Mouse (Mus musculus): ENCODE measurements around the gene Cabin1.
A peak's percentile ranks its signal among the peaks of the same experiment; 100 is the strongest.
"Not testable (repeated sequence)": the region's sequence is repeated elsewhere in the genome, so short reads cannot be mapped to it uniquely, and the experiment has no call there.

Cabin1 gene

DNA sequence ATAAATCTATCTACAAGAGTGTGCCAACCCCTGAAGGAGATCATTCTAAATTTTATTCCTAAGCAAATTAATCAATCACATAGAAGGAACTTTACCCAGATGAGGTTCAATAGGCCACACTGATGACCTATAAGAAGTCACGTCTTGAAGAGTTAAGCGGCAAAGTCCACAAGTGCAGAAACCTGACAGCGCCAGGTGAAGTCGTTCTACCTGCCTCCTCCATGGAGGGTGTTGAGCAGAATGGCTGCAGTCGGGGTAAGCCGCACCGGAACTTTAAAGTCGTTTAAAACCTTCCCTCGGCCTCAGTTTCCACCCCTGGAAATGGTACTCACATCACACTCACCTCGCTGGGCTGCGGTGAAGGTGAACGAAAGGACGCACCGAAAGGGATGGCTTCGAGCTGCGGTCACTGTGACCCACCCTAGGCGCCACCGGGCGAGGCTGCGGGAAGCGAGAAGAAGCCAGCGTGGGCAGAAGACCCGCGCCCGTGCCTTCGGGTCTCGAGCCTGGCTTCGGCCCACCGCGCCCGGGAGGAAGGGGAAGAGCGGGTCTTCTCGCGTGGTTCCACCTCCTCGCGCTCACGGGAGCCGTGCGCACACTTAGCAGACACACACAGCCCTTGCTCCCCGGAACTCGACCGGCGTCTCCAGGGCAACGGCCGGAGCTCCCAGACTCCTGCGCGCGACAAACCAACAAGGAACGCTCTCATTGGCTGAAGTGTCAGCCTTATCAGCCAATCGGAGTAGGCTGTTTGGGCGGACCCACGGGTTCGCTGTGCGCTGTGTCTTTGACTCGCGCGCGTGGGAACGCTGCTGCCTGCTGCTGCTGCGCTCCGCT lies at the start of gene Cabin1:
Gene Cabin1, minus strand, starts transcription at position 660 of the 837 bp plus-strand sequence.
- DNase-seq: peak; percentile 98

DNA sequence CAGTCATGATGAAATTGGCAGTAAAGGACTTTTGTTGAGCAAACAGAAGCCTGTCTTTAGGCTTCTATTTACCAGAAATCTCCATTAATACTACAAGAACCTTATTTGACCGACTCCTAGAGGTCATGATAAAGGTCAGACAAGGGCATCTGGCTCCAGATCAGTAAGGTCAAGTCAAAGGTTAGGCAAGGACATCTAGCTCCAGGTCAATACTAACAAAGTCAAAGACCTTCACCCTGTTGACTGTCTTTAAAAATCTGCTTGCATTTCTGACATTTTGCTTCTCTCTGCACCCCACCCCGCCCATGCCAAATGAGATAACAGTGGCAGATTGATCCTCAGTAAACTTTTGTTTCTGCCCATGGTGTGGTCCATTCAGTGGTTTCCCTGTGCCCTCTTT lies 40.1 kb upstream of the Cabin1 start:
- DNase-seq: no peak

DNA sequence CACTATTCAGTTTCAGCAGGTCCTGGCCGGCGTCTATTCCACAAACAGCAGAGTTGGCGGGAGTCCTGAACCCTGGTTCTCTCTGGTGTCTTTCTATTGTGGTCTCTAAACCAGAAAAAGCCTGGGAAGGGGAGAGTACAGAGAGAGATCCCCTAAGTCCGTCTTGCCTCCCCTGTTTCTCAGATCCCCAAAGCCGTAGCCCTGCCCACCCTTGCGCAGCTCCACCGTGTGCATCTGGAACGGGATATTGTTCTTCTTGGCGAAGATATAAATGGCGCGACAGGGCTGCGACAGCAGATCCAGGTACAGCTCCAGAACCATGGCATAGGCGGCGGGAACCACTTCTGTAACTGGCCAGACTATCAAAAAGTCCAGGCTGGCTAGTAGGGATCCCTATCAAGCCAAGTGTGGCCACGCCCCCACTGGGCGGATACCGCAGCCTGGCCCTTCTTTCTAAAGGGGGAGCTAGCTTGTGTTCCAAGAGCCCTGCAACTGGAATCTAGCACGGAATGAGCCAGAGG lies 34.1 kb upstream of the Cabin1 start, which contains the start of gene Gstt1:
Gene Gstt1, minus strand, starts transcription at position 409 of the 521 bp plus-strand sequence.
- peak; percentile 82 to 87 for DNase-seq

DNA sequence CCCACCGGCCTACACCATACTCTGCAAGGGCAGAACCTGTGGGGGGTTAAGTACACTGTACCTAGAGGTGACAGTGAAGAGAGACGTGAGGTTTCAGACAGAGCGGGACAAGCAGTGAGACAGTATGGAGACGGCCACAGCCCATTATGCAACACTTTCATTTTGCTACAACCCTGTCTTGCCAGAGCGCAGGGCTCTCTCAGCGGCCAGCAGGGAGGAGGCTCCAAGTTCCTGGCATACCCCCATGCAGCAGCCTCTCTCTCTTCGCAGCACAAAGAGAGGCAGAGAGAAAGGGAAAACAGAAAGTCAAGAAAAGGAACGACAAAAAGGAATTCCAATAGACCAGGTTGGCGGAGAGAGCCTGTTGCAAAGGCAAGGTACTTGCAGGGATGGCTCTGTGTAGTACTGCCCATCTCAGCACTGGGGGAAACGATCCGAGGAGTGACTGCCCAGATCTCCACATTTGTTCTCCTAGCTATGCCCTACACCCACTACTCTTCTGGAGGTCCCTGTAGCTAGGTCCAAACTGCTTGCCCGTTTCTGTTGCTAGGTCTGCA lies 33.6 kb upstream of the Cabin1 start:
- DNase-seq: peak; percentile 70 to 72

DNA sequence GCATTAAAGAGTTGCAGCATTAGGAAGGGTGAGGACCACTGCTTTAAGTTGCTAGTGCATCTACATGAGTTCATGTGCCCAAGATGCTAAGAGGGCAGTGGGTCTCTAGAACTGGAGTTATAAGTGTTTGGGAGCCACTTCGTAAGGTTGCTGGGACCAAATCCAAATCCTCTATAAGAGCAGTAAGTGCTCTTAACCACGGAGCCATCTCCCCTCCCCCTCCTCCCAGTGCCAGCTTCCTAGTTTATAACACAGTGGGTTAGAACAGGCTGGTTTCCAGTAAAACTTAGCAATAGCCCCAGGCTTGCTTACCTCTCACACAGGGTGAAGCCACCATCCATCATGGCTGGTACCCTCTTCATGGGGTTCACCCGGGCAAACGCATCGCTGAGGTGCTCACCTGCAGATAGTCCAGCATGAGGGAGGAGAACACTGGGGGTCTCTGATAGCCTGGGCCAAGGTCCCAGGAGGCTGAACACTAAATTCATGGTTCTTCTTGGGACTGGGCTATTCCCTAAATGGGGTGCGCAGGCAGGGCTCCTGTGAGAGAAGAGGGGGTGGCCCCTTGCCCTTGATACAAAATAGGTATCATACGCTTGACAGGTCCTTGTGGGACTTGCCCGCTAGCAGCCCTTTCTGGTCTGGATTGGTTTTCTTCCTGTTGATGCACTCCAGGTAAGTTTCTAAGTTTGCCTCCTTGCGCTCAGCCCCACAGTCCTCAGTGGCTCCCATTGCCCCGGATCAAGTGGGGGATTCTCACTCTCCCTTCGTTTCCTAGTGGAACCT lies 32.8 kb upstream of the Cabin1 start:
- DNase-seq: peak in 1 of 2 experiments; percentile 47

DNA sequence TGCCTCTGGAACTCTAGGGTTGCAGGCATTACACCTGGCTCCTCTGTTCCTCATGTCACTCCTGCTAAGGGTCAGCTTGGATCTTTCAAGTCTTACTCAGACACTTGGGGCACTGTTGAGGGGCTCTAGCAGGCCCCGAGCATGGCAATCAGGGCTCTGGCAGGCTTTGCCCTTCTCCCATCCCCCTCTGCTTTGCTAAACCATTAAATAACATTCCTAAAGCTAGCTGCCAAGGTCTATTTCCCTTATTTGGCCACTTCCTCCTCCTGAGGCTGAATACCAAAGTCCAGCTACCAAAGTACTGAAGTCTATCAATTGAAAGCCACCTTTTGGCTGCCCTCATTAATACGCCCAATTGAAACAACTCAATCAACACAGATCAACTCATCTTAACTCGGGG lies 30.7 kb upstream of the Cabin1 start:
- peak; percentile 67 to 88 for DNase-seq

DNA sequence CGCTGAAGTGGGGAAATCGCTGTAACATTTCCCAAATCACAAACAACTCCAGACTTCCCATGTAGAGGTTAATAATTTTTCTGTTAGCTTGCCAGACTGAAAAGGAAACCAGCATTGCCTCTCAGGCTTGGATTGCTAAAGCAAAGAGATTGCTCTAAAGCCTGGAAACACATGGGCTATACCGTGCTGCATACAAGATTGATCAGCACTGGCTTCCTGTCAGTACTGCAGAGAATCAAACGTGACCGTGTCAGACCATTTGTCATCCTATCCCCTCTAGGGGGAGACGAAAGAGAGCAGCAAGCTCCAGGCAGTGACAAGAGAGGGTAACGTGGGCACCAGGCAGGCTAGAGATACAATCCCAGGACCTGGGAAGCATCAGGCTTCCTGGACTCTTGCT lies 26.6 kb upstream of the Cabin1 start:
- DNase-seq: no peak

DNA sequence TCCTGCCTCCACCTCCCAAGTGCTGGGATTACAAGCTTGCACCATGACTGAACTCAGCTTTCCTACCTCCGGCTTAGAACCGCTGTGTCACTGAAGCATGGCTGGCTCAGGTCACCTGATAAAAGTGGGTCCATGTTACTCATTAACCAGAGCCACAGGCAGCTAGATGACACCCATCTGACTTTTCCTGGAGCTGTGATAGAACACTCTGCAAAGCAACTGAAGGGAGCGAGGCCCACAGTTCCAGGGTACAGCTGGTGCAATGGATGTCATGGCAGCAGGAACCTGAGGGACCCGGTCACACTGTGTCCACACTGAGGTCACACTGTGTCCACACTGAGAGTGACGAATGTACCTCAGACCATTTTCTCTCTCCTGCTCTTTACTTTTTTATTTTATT lies 25.7 kb upstream of the Cabin1 start:
- DNase-seq: peak; percentile 71 to 88

DNA sequence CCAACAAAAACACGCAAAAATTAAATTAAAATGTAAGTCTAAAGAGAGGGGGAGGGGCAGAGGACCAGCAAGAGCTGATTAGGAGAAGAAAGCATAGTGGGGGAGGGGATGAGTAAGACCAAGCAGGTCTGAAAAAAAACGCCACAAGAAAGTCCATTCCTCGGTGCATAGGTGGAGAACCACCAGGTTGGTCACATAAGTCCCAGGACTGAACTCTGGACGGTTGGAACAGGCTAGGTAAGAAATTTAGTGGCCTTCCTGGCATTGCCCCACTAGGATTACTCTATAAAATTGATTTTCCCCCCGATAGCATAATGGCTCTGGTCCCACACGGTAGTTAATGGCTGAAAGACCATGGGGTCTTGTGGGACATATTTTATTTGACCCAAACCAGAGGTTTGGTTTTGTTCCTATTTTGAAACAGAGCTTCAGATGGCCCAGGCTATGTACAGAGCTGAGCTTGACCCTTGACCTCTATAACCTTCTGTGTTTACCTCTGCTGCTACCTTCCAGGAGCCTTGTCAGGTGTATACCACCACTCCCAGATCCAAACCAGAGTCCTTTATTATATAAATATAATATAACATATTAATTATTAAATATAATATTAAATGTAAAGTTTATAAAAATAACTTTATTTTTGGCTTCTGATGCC lies 25.1 kb upstream of the Cabin1 start:
- DNase-seq: no peak

DNA sequence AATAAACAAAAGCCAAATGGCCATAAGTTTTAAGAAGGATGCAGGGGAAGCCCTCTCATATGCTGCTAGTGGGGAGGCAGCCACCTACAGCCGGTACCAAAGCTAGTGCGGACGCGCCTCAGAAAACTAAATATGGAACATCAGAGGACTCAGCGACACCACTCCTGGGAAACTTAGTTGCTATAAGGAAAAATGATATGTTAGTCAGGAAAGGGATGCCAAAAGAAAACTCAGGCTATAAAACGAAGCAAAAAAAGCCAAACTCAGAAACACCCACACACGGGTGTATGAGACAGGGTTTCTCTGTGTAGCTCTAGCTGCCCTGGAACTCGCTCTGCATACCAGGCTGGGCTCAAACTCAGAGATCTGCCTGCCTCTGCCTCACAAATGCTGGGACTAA lies 24.1 kb upstream of the Cabin1 start:
- no peak for DNase-seq

DNA sequence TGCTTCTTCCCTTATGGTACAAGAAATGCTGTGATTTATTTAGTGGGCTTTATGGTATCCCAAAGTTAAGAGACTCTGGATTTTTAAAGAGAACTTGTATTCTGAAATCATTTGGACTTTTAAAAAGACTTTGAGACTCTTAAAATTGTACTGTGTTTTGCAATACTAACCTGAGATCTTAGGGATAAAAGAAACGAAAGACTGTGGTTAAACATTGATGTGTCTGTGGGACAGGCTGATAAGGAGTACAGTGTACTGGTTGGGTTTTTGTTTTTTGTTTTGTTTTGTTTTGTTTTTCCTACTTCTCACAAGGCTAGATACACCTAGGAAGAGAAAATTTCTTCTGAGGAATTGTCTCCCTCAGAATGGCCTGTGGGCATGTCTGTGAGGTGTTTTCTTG lies 21.3 kb upstream of the Cabin1 start:
- no peak for DNase-seq

DNA sequence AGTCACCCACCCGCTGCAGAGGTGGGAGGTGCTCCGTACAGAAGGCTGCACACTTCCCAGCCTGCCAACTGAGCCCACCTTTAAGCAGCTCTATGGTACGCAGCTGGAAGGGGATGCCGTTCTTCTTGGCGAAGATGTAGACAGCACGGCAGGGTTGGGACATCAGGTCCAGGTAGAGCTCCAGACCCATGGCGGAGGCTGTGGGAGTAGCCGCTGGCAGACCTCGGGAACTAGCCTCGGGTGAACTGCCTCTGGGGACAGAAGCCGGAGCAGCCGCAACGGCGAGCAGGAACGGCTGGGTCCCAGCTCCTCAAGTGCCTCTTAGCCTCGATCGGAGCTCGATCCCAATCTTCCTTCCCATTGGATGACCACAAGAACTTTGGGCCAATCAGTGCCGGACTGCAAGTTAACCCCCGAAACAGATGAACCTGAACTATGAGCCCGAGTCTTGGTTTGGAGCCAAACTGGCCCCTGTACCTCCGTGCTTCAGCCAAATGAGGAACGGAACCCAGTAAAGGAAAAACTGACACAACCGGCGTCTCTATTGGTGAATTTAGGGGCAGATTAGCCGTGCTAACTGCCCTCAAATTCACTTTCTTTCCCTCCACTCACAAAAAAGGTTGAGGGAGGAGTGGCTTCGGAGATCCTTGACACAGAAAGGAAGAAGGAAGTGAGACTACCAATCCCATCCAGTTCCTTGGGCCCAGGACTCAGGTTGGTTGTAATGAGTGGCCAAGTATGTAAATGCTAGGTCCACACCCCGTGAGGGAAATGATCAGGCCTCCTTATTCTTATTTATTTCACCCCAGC lies 16.8 kb upstream of the Cabin1 start, which contains the start of the genes Gm20441 and Gstt3:
Gene Gm20441, minus strand, starts transcription at position 186 of the 810 bp plus-strand sequence.
Gene Gstt3, minus strand, starts transcription at position 646 of the 810 bp plus-strand sequence.
- DNase-seq: peak; percentile 90 to 93

DNA sequence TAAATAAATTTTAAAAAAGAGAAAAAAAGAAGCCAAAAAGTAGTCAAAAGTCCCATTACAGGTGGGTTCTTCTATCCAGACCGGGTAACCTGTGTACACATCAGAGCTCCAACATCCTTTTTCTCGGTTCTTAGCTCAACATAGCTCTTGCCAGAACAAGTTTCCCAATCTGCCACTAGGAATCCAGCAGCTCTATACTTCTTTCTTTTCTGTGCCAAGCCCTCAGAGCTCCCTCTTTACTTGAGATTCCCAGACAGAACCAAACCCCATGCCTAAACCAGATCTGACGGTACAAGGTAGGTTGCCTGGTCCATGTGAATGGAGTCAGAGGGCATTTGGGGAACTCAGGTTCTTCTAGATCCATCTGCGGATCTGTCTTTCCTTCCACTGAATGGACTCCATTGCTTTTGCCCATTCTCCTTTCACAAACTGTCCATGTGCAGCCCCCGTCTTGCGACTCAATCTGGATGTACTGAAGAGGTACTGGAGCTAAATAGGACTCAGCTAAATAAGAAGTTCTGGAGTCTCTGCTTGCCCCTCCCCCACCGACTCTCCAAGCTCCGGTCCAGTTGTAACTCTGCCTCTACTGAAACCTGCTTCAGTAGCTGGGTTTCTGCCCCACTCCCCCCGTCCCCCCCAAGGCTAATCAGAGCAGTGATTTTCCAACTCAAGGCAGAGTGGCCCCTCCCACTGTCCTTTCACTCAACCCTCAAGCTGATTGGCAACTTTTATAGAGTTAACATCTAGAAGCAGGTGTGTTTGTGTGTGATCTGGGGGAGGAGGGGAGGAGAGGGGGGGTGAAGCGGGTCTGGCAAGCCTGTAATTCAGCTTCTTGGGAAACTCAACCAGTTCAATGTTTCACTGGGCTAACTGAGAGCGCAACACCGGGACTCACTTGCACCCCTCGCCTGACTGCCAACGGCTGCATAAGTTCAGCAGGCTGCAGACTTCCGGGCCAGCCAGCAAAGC lies 15.3 kb upstream of the Cabin1 start:
- DNase-seq: peak; percentile 76 to 82

DNA sequence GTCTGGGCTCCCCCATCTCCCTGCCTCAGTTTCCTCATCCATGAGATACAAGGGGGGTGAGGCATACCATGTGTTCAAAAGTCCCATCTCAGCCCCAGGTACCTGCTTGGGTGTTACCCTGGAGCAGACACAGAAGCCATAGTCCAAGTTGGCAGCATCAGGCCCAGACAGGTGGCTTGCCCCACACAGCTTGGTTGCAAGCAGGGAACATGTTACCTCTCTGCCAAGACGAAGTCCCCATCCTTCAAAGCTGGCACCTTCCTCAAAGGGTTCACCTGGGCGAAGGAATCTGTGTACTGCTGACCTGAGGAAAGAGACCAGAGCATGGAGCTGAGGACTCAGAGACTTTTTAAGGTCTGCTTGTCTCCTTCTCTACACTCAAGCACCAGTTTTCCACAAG lies 13.7 kb upstream of the Cabin1 start:
- DNase-seq: no peak

DNA sequence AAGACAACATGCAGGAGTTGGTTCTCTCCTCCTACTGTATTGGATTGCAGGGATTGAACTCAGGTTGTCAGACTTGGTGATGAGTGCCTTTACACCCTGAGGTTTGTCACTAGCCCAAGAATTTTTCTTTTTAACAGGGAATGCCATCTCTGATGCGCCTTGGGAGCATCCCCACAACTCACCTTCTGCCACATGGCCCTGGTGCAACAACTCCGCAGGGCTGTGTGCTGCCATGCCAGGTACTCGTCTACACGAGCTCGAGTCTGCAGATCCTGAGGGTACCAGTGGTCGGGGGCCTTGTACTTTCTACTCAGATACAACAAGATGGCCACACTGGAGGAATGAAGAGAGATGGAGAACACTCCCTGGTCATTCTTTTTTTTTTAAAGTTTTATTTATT lies 12.4 kb upstream of the Cabin1 start:
- no peak for DNase-seq

DNA sequence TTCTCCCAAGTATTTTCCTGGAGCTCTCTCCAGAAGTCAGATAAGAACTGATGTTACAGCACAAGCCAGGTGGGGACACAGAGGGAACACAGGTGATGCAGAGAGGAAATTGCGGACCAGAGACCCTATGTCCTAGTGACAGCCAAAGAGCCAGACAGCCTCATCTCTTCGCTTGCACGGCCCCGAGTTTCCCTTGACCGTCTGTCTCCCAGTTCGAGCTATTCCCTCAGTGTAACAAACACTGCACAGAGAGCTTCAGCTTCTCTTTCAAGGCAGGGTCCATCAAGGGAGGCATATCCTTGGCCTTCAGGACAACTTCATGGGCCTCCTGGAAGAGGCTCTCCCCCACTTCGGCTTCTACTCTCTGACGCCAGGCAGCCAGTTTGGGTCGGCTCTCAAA lies 10.4 kb upstream of the Cabin1 start:
- no peak for DNase-seq

DNA sequence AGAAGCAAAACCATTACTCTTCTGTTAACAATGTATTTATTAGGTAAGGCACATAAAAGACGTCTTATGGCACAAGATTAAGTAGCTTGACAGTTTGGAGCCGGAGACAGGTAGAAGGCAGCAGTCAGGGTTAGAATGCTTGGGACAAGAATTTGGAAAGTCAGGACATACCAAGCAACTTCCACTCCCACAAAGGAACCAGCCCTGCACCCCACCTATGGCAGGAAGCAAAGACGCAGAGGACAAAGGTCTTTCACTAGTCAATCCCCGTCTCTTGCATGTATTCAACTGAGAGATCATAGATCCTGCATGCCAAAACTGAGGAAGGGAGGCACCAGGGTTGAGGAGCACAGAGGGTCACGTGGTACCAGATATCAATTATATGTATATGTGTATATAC lies 10.0 kb upstream of the Cabin1 start:
- DNase-seq: no peak

DNA sequence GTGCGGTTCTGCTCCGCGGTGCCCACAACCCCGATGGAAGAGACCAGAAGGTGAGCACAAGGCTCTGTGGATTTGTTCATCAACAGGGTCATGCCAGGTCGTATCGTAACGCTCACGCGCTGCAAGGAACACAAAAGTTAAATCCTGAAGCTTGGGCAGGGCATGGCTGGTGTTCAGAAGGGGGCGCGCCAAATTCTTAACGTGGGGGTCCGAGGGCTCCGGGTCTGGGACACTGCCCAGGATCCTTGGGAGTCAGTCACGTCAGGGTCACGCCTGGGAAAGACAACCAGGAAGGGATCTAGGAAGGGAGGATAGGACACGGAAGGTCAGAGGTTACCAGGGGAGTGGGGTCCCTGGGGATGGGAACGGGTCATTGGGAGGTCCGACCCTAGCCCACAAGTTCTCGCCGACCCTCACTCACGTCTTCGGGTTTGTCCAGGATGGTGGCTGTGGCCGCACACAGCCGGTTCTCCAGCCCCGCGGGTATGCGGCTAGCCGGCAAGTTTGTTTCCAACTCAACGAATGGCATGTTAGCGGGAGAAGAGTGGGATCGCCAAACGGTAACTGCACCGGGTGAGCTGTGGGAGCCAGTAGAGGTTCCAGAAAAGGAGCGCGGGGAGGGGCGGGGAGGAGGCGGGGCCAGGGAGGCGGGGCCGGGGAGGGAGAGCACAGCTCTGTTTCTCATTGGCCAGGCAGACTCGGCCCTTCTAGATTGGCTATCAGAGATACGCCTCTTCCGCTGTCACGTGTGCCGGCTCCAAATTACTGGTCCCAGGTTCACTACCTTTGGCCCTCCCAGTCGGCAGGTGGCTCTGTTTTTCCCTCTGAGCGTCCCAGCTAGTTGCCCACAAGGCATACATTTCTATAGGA lies 8.9 kb upstream of the Cabin1 start, which contains the start of gene Ddt:
Gene Ddt, minus strand, starts transcription at position 620 of the 870 bp plus-strand sequence.
- DNase-seq: peak; percentile 93 to 96

DNA sequence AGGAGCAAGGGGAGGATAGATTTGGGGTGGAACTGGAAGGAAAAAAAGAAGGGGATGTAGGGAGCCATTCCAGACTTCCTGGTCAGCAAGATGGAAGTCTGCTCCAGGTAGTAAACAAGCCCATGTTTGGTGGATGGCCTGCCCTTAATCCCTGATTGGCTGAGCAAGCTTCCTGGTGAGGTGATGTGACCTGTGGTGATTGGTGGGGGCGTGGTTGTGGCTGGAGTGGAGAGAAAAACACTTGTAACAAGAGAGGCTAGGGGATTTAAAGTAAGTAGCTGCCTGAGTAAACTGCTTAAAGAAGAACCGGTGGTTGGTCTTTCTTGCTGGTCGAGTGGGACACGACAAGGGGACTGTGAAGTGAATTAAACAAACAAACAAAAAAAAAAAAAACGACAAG lies 3.6 kb upstream of the Cabin1 start:
- DNase-seq: not testable (repeated sequence)

All from kidney, postnatal 36 days (tissue).